Mouse (Mus musculus): ENCODE measurements around the gene Vmn1r56. TPM values are rescaled to one million over a fixed set of nuclear protein-coding genes. Genes with fewer than 3 reads are reported as not detected.
"Not testable (repeated sequence)": the region's sequence is repeated elsewhere in the genome, so short reads cannot be mapped to it uniquely, and the experiment has no call there.

Gene Vmn1r56
- not detected in 2 replicates for polyA plus RNA-seq (2015; fragmentation: Nextera tagmentation; extraction: Ambion mirVana)

DNA sequence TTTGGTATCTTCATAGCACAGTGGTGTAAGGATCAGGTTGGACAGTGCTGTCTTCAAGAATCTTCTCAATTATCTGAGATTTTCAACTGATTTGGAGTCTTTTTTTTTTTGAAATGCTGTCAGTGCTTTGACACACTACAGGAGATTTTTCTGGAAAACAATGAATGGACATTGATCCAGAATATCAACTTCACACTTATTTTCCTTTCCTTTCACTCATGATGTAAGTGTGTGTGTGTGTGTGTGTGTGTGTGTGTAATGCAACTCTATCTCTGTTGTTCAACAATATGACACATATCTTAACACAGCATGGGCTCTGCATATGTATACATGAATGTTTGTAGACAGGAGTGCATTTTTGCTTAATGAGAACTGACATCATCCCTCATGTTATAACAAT lies at the start of gene Vmn1r56:
Vmn1r56 (minus strand) TSS at position 101 of the 400 bp plus-strand sequence.
- not testable (repeated sequence) for H3K36me3 ChIP-seq; H3K27ac ChIP-seq; H3K4me3 ChIP-seq; ATAC-seq (ENCODE audit: borderline replicate concordance, extremely low read depth, low FRiP score, low TSS enrichment); H3K9me3 ChIP-seq; H3K4me1 ChIP-seq; H3K4me2 ChIP-seq; H3K9ac ChIP-seq; H3K27me3 ChIP-seq

DNA sequence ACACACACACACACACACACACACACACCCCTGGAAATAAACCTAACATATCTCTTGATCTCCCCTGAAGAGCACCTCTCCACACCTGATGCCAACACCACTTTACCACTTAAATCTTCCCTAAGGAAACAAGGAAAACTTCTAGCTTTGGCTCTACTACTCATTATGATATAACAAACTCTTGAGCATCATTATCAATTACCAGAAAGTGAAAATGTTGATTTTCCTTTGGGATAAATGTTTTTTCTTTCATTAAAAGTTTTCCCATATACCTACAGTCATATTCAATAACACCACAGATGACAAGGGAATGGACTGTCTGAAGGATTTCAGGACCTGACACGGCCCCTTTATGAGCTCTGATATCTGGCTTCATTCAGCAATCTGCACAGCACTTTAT lies 21.6 kb upstream of the Vmn1r56 start, which contains the start of gene Vmn1r57:
Vmn1r57 (plus strand) TSS at position 301 of the 400 bp plus-strand sequence.
- not testable (repeated sequence) for H3K9ac ChIP-seq; H3K36me3 ChIP-seq; H3K27me3 ChIP-seq; ATAC-seq (ENCODE audit: borderline replicate concordance, extremely low read depth, low FRiP score, low TSS enrichment); H3K4me1 ChIP-seq; H3K4me3 ChIP-seq; H3K4me2 ChIP-seq; H3K27ac ChIP-seq; H3K9me3 ChIP-seq
- WGBS = 63% methylated on average over 1 of the region's 1 CpGs

DNA sequence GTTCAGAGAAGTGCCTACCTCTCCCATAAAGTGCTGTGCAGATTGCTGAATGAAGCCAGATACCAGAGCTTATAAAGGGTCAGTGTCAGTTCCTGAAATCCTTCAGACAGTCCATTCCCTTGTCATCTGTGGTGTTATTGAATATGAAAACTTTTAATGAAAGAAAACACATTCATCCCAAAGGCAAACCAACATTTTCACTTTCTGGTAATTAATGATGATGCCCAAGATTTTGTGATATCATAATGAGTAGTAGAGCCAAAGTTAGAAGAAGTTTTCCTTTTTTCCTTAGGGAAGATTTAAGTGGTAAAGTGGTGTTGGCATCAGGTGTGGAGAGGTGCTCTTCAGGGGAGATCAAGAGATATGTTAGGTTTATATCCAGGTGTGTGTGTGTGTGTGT lies 47.0 kb downstream of the Vmn1r56 start, which contains the start of gene Vmn1r55:
Vmn1r55 (minus strand) TSS at position 101 of the 400 bp plus-strand sequence.
- H3K4me2 ChIP-seq; ATAC-seq (ENCODE audit: borderline replicate concordance, extremely low read depth, low FRiP score, low TSS enrichment); H3K4me3 ChIP-seq; H3K4me1 ChIP-seq; H3K9ac ChIP-seq; H3K36me3 ChIP-seq; H3K27me3 ChIP-seq; H3K27ac ChIP-seq; H3K9me3 ChIP-seq: not testable (repeated sequence)

Other genes starting within 250 kb of the Vmn1r56 start
- gene Sbk2, start 232.3 kb downstream of the Vmn1r56 start, polyA plus RNA-seq (2015; fragmentation: Nextera tagmentation; extraction: Ambion mirVana) = 0.39 and 1.2 TPM in 2 replicates
- gene Sbk3, start 225.6 kb downstream of the Vmn1r56 start, polyA plus RNA-seq (2015; fragmentation: Nextera tagmentation; extraction: Ambion mirVana) = 0.52 and 0.77 TPM in 2 replicates
- 31.5 and 32.0 TPM in 2 replicates for gene Zfp579, start 200.6 kb downstream of the Vmn1r56 start, polyA plus RNA-seq (2015; fragmentation: Nextera tagmentation; extraction: Ambion mirVana)
- gene Zfp524, start 182.3 kb downstream of the Vmn1r56 start, polyA plus RNA-seq (2015; fragmentation: Nextera tagmentation; extraction: Ambion mirVana) = 15.8 TPM in 2 replicates
- gene Fiz1, start 182.1 kb downstream of the Vmn1r56 start, polyA plus RNA-seq (2015; fragmentation: Nextera tagmentation; extraction: Ambion mirVana) = 45.5 and 47.3 TPM in 2 replicates
- 1.2 TPM in 1 of 2 replicates, not detected in the other for gene Gm44973, start 181.3 kb downstream of the Vmn1r56 start, polyA plus RNA-seq (2015; fragmentation: Nextera tagmentation; extraction: Ambion mirVana)
- gene Zfp865, start 176.4 kb downstream of the Vmn1r56 start, polyA plus RNA-seq (2015; fragmentation: Nextera tagmentation; extraction: Ambion mirVana) = 6.4 and 6.7 TPM in 2 replicates
- gene Ccdc106, start 176.2 kb downstream of the Vmn1r56 start, polyA plus RNA-seq (2015; fragmentation: Nextera tagmentation; extraction: Ambion mirVana) = 7.0 and 7.6 TPM in 2 replicates
- not detected in 2 replicates for gene 4632433K11Rik, start 162.6 kb downstream of the Vmn1r56 start, polyA plus RNA-seq (2015; fragmentation: Nextera tagmentation; extraction: Ambion mirVana)
- gene Zfp784, start 158.3 kb downstream of the Vmn1r56 start, polyA plus RNA-seq (2015; fragmentation: Nextera tagmentation; extraction: Ambion mirVana) = 4.9 and 5.0 TPM in 2 replicates
- 29.2 and 30.0 TPM in 2 replicates for gene Zfp580, start 145.2 kb downstream of the Vmn1r56 start, polyA plus RNA-seq (2015; fragmentation: Nextera tagmentation; extraction: Ambion mirVana)
- 147 and 150 TPM in 2 replicates for gene U2af2, start 134.6 kb downstream of the Vmn1r56 start, polyA plus RNA-seq (2015; fragmentation: Nextera tagmentation; extraction: Ambion mirVana)
- gene Epn1, start 116.5 kb downstream of the Vmn1r56 start, polyA plus RNA-seq (2015; fragmentation: Nextera tagmentation; extraction: Ambion mirVana) = 55.1 and 60.5 TPM in 2 replicates
- gene Rfpl4, start 79.8 kb downstream of the Vmn1r56 start, polyA plus RNA-seq (2015; fragmentation: Nextera tagmentation; extraction: Ambion mirVana) = not detected in 2 replicates
- 0.47 and 0.64 TPM in 2 replicates for gene Rasl2-9, start 70.8 kb downstream of the Vmn1r56 start, polyA plus RNA-seq (2015; fragmentation: Nextera tagmentation; extraction: Ambion mirVana)
- not detected in 2 replicates for gene Vmn1r55, start 47.1 kb downstream of the Vmn1r56 start, polyA plus RNA-seq (2015; fragmentation: Nextera tagmentation; extraction: Ambion mirVana)
- not detected in 2 replicates for gene Vmn1r57, start 21.7 kb upstream of the Vmn1r56 start, polyA plus RNA-seq (2015; fragmentation: Nextera tagmentation; extraction: Ambion mirVana)
- not detected in 2 replicates for gene Gm5065, start 153.8 kb upstream of the Vmn1r56 start, polyA plus RNA-seq (2015; fragmentation: Nextera tagmentation; extraction: Ambion mirVana)
- gene Nlrp2, start 154.3 kb upstream of the Vmn1r56 start, polyA plus RNA-seq (2015; fragmentation: Nextera tagmentation; extraction: Ambion mirVana) = not detected in 2 replicates
- not detected in 2 replicates for gene Vmn1r58, start 216.6 kb upstream of the Vmn1r56 start, polyA plus RNA-seq (2015; fragmentation: Nextera tagmentation; extraction: Ambion mirVana)

Measured in lung, embryonic 15.5 days (tissue).